Mouse (Mus musculus) ES-E14 (cell line): ENCODE measurements around the gene Evx2.

Source experiments
- CHD2 ChIP-seq: IDR thresholded peaks from 2 replicates; pipeline ENCODE4 v1.6.1; 2014; ENCODE audit warnings: mild to moderate bottlenecking, low read depth, low read length, inconsistent platforms
- HCFC1 ChIP-seq: IDR thresholded peaks from 2 replicates; pipeline ENCODE4 v1.6.1; 2012; ENCODE audit warnings: low read length, inconsistent platforms, borderline replicate concordance; ENCODE audit not compliant: insufficient read depth
- MAFK ChIP-seq: IDR thresholded peaks from 2 replicates; pipeline ENCODE4 v1.6.1; 2014; ENCODE audit warnings: mild to moderate bottlenecking, low read depth, low read length, inconsistent platforms; ENCODE audit not compliant: insufficient read depth
- ZC3H11A ChIP-seq: IDR thresholded peaks from 2 replicates; pipeline ENCODE4 v1.6.1; 2012; ENCODE audit warnings: low read depth, mild to moderate bottlenecking, inconsistent platforms, low read length, borderline replicate concordance
- ZNF384 ChIP-seq: IDR thresholded peaks from 2 replicates; pipeline ENCODE4 v1.6.1; 2012; ENCODE audit warnings: low read depth, low read length, inconsistent platforms

GRCm38 (mm10) chr2:74635412-74635811 is 23.9 kb downstream of the Evx2 start:
- TF ChIP-seq HCFC1 (no peak), CHD2 (no peak), ZNF384 (no peak), ZC3H11A (no peak), MAFK (no peak)
